In genomic region chr15:64581046-64581445, GRCm38 (mm10) we compare ENCODE assay signal across 8 mouse cellular contexts.
"Had no signal": no experiment of that assay in that cellular context is flagged by ENCODE, and none has a peak within 500 bp of the region (broad histone marks: within the 10 kb centered on the region; RNA-seq: fewer than 3 reads in every experiment).

No protein-coding gene starts in this region.

- DNase-seq: kidney, adult 11 months; kidney, postnatal 4 days; liver; lung, embryonic 14.5 days; lung, postnatal 10 days; right cerebral cortex, adult 18-20 months; right cerebral cortex, postnatal 25 days; thymus, postnatal 36 days had no signal
